Comparison of ENCODE assay signal across 9 mouse cellular contexts in genomic region chr5:148370624-148371023, GRCm38 (mm10). TPM values are rescaled to one million over a fixed set of nuclear protein-coding genes. Genes with fewer than 3 reads are reported as not detected.
DNase-seq lines count a peak whose midpoint lies in the region; TF ChIP-seq lines count a peak whose summit lies in the region.
"Had no signal": no experiment of that assay in that cellular context is flagged by ENCODE, and none has a peak within 500 bp of the region (broad histone marks: within the 10 kb centered on the region; RNA-seq: fewer than 3 reads in every experiment).

No protein-coding gene starts in this region.

- no peaks in the 10 kb centered on the region for H3K36me3 ChIP-seq in thymus, adult 2 months (ENCODE audit: control insufficient read depth, insufficient read depth, low read length)
- peaks cover 6% of the 10 kb centered on the region; the same call in 1 of the 2 replicates for H3K36me3 ChIP-seq in hindbrain, embryonic 10.5 days
- H3K36me3 ChIP-seq: stomach, embryonic 15.5 days had no signal

- WGBS in thymus, adult 2 months, result 95% methylated on average over 1 of the region's 1 CpGs
- WGBS in hindbrain, embryonic 10.5 days, result 96% methylated on average over 1 of the region's 1 CpGs

- H3K9me3 ChIP-seq in hindbrain, embryonic 10.5 days, result peaks cover 6% of the 10 kb centered on the region
- H3K9me3 ChIP-seq: stomach, embryonic 15.5 days had no signal

- H3K27ac ChIP-seq in thymus, adult 2 months (ENCODE audit: control insufficient read depth, insufficient read depth, low read length), result no peak overlapping the region
- H3K27ac ChIP-seq in hindbrain, embryonic 10.5 days, result no peak overlapping the region
- H3K27ac ChIP-seq: stomach, embryonic 15.5 days had no signal

- TF ChIP-seq POLR2A in thymus, adult 2 months (IDR thresholded peaks at IDR 0.05; ENCODE audit: control insufficient read depth, extremely low read depth, insufficient read depth, low read length, poor library complexity), result no peak

- TF ChIP-seq CTCF in thymus, adult 2 months (IDR thresholded peaks at IDR 0.05; ENCODE audit: borderline replicate concordance, control insufficient read depth, extremely low read depth, insufficient read depth, low read length, poor library complexity), result no peak

- H3K4me3 ChIP-seq in thymus, adult 2 months (ENCODE audit: control insufficient read depth, insufficient read depth, low read length), result no peak overlapping the region
- no peak overlapping the region for H3K4me3 ChIP-seq in hindbrain, embryonic 10.5 days
- H3K4me3 ChIP-seq: stomach, embryonic 15.5 days had no signal

- no peaks in the 10 kb centered on the region for H3K27me3 ChIP-seq in thymus, adult 2 months (ENCODE audit: control insufficient read depth, insufficient read depth, low read length)
- no peaks in the 10 kb centered on the region for H3K27me3 ChIP-seq in hindbrain, embryonic 10.5 days (ENCODE audit: insufficient read depth, poor library complexity, severe bottlenecking)
- H3K27me3 ChIP-seq: stomach, embryonic 15.5 days had no signal

- H3K4me1 ChIP-seq in thymus, adult 2 months (replicated peaks; ENCODE audit: control insufficient read depth, insufficient read depth, low read length), result peaks cover 4% of the 10 kb centered on the region; the same call in 1 of the 2 replicates
- no peaks in the 10 kb centered on the region for H3K4me1 ChIP-seq in hindbrain, embryonic 10.5 days (replicated peaks)
- H3K4me1 ChIP-seq: stomach, embryonic 15.5 days had no signal

- DNase-seq in embryo, embryonic 10.5 days (ENCODE audit: low spot score), result peak; percentile 29
- no peak for DNase-seq in embryo, embryonic 10 days (ENCODE audit: low spot score)
- peak; percentile 61 for DNase-seq in thymus, adult 2 months
- DNase-seq in thymus, adult 18-20 months, result no peak
- DNase-seq in lung, postnatal 14 days, result peak; percentile 35
- peak; percentile 80 for DNase-seq in thymus, postnatal 4 days
- DNase-seq in retina, embryonic 14.5 days (ENCODE audit: low spot score), result no peak
- DNase-seq in hindbrain, embryonic 10.5 days (ENCODE audit: low spot score), result no peak

RNA-seq across cellular contexts. Expression of gene Slc7a1, which starts 29.1 kb away (rescaled TPM):
- polyA plus RNA-seq in thymus, adult 2 months (2012; rRNA removed), result 12.8 and 17.2 TPM in 2 replicates
- 10.8 and 13.6 TPM in 2 replicates for polyA plus RNA-seq in hindbrain, embryonic 10.5 days (2016; fragmentation: Nextera tagmentation; extraction: Ambion mirVana)

Comparison
In these comparisons a context has a peak if more than half of its experiments do, and no peak if none do; other contexts are left out.
1. DNase-seq: peak in embryo, embryonic 10.5 days (single experiment), thymus, adult 2 months (single experiment), lung, postnatal 14 days (single experiment) and thymus, postnatal 4 days (single experiment); none in embryo, embryonic 10 days (single experiment), thymus, adult 18-20 months (0 of 2), retina, embryonic 14.5 days (single experiment) and hindbrain, embryonic 10.5 days (single experiment).